Mouse (Mus musculus) cerebellum, postnatal 36 days (tissue): ENCODE measurements around the gene Olfr497.

Experiments
- DNase-seq, 2 experiments: peaks; one replicate each; pipeline ENCODE4 v3.0.0; 2021 to 2022; ENCODE audit warnings: mixed read lengths in 2 of 2

Olfr497 gene

GRCm38 (mm10) chr7:108420121-108420520 is at the start of gene Olfr497:
Olfr497 (plus strand) TSS chr7:108420421.
- no peak for DNase-seq

- DNase-seq, result no peak
Measured at GRCm38 (mm10) chr7:108392867-108393266, 27.4 kb upstream of the Olfr497 start, which contains the start of gene Olfr495. Olfr495 (plus strand) TSS chr7:108393167.

GRCm38 (mm10) chr7:108465026-108465425 is 44.8 kb downstream of the Olfr497 start, which contains the start of gene Olfr498:
Olfr498 (plus strand) TSS chr7:108465326.
- no peak for DNase-seq
